Mouse (Mus musculus) CD8-positive naive resting alpha-beta T cell, adult 57 days (primary cell): ENCODE data around the gene Trmt44. TPM values are rescaled to one million over a fixed set of nuclear protein-coding genes. Genes with fewer than 3 reads are reported as not detected.

Experiments
- total RNA-seq: library from RNA; stranded (reverse); gene quantifications from one replicate; pipeline ENCODE4 v1.2.4, GENCODE M21; 2023

Gene Trmt44
- total RNA-seq = 8.4 TPM

GRCm38 (mm10) chr5:35574653-35575599, at the start of gene Trmt44:
Gene Trmt44, minus strand, starts transcription at chr5:35575070.

GRCm38 (mm10) chr5:35582445-35583220, 7.8 kb upstream of the Trmt44 start, which contains the start of gene Acox3:
Gene Acox3, plus strand, starts transcription at chr5:35583040.

GRCm38 (mm10) chr5:35525469-35526123, 49.3 kb downstream of the Trmt44 start, which contains the start of gene Cpz:
Gene Cpz, minus strand, starts transcription at chr5:35525698.

Other genes starting within 250 kb of the Trmt44 start
- gene Hmx1, start 186.0 kb downstream of the Trmt44 start, total RNA-seq = not detected
- gene Cpz, start 49.4 kb downstream of the Trmt44 start, total RNA-seq = not detected
- 59.1 TPM for gene Acox3, start 8.0 kb upstream of the Trmt44 start, total RNA-seq
- gene Htra3, start 104.7 kb upstream of the Trmt44 start, total RNA-seq = not detected
- gene Sh3tc1, start 164.9 kb upstream of the Trmt44 start, total RNA-seq = 5.0 TPM
- gene Ablim2, start 182.8 kb upstream of the Trmt44 start, total RNA-seq = 2.0 TPM